Mouse (Mus musculus) left cerebral cortex, adult 8-10 months (tissue): ENCODE measurements around the gene Rel. TPM values are rescaled to one million over a fixed set of nuclear protein-coding genes. Genes with fewer than 3 reads are reported as not detected.

ENCODE experiments used
- DNase-seq, 2 experiments: peaks; one replicate each; pipeline ENCODE4 v3.0.0; 2022; ENCODE audit warnings: low spot score in 2 of 2
- total RNA-seq, 4 experiments: library from RNA; stranded (reverse); gene quantifications; 2 replicates each; pipeline ENCODE4 v1.2.4; 2022

The Rel gene
- total RNA-seq, 4 experiments from 2014 or later = 2.9 to 3.7 (median 3.4) TPM

DNA sequence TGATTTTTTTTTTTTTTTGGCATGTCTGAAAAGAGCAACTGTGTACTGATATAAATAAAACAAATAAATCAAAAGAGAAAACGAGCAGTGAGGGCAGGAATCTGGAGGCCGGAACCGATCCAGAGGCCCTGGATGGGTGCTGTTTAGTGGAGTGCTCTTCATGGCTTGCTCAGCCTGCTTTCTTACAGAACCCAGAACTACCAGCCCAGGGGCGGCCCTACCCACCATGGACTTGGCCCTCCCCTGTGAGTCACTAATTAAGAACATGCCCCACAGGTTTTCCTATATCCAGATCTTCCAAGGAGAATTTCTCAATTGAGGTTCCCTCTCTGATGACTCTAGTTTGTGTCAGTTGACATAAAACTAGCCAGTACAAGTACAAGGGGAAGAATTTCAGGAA is 24.7 kb downstream of the Rel start:
- DNase-seq = no peak

DNA sequence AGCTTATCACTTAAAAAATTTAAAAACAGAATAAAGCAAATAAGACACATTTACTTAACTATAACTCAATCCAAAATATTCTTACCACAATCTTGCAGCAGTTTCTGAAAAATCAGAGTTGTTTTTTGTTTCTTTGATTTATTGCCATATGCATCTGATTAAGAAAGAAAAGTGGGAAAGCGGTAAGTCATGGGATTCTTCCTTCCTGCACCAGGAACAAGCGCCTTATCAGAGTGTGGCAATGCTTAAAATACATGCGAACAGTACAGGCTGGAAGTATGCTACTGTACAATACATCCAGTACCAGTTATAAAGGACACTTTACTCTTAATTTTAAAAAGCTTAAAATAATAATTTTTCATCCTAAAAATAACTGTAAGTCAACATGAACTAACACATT is 26.4 kb downstream of the Rel start:
- DNase-seq = no peak

DNA sequence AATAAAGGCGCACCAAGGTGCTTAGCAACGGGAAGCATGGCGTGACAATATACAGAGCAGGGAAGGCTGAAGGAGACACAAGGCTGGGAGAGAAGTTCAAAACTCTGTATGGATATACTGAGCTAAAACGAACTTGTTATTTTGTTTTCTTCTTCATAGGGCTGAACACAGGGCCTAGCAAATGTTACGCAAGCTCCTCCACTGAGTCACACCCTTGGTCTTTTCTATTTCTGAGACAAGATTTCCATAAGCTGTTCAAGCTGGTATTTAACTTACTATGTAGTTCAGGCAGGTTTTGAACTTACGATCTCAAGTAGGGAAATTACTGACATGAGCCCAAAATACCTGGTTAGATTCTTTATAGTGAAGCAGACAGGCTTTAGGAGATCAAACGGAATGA is 29.4 kb downstream of the Rel start:
- no peak for DNase-seq

DNA sequence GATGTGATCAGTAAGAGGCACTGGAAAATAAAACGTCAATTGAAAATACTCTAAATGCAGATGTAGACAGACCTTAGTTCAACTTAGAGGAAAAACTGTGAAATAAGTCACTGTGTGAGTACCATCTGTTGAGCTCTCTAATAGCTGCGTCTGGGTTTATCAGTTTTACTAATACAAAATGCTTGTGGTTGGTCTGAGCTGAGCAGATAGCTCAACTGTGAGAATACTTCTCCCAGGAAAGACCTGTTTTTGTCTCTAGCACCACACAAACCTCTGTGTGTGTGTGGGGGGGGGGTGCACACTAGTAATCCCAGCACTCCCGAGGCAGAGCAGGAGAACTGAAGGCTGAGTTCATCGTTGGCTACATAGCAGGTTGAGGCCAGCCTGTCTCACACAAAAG is 29.9 kb downstream of the Rel start:
- no peak for DNase-seq

DNA sequence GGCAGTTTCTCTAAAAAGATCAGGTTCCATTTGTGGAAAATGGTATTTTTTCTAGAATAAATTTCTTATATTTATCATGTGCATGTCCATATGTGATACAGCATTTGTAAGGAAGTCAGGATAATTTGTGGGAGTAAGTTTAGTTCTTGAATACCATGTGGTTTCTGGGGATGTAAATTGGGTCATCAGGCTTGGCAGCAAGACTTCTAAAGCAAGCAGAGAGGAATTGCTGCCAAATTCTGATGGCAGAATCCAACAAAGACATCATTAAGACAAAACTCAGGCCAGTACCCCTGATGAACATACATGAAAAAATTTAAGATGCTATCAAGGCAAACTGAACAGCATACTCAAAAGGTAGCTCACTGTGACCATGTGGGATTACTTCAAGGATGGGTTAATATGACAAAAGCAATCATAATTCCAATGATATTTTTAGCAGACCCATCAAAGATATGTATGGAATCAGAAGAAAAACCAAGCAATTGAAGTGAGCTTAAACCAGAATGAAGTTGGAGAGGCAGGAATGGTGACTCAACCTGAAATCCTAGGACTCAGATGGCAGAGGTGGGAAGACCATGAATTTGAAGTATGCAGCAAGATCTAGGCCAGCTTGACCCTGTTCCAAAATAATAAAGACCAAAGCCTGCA is 34.8 kb downstream of the Rel start:
- DNase-seq = no peak

DNA sequence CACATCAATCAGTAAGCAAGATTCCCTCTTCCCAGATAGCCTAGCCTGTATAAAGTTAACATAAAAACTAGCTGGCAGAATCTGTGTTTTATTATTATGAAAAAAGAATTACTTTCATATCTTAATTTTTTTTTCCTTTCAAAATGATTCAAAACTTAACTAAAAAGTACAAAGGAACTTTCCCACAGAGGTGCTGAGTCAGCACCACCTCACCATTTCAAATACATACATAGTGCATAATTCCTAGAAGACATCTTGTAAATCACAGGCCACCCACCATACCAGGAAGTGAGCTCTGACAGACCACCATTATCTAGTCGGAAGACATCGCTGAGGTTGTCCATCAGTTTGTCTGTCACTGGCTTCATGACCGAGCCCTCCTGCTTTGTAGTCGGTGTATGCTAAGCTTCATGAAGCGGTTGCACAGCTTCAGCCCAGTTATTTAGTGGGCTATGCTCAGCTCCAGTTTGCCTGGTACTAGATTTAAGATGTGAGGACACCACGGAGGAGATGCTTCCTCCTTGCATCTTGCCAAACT is 36.0 kb downstream of the Rel start:
- no peak for DNase-seq

DNA sequence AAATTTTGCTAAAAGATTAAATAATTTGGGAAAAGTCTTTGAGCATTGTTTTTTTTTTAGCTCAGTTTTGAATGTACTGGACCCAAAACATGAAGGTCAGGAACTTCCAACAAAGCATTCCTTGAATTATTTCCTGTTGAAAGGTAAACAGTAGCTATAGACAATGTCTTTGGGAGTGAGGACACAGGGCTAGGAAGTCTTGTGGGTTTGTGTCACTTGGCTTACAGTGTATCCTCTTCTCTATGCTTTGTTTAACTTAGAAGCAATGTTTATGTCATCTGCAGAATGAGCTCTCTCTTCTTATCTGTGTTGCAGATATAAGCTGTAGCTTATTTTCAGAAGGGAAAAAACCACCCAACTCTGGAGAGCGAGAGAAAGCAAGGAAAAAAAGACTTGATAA is 37.9 kb downstream of the Rel start:
- no peak for DNase-seq

DNA sequence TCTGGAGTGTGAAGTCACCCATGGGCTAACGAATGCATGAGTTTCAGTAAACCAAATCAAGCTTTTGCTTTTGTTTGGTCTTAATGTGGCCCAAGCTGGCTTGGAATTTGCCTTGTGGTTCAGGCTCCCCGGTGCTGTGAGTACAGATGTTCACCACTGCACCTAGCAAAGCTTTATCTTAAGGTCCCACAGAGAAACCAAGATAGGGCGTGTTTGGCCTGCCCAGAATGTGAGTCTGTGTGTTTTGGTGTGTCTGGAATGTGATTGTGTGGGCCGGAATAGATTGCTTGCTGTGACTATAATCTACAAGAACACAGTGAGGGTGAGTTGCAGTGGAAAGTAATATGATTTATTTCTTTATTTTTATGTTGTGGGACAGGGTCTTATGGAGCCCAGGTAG is 40.6 kb downstream of the Rel start:
- no peak for DNase-seq

DNA sequence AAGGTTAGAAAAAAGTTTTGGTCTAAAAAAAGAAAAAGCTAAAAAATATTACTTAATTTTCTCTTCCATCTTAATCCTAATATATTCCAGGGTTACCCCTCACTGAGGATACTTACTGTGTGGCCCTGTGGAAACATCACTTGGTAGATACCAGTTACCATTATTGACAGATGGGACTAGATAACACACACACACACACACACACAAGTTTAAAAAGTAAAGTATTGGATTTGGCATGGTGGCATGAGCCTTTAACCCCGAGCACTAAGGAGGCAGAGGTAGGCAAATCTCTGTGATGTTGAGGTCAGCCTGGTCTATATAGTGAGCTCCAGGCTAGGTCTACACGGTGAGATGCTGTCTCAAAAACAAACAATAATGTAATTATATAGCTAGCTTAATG is 42.6 kb downstream of the Rel start:
- DNase-seq = no peak

DNA sequence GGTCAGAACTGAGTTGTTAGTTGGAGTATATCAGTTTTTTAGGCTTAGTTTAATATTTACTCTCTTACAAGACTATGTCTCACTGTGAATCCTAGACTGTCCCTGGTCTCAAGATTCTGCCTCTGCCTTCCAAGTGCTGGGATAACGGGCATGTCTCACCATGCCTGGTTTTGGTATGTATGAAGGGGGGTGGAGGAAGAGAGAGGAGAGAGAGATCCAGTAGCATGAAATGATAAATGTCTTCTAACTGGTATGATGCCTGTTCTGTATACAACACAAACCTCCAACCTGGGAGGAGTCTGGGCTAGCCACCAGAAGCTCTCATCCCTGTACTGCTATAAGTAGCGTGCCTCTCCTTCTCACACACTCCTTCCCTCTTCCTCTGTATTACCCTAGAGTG is 44.3 kb downstream of the Rel start:
- DNase-seq = no peak

DNA sequence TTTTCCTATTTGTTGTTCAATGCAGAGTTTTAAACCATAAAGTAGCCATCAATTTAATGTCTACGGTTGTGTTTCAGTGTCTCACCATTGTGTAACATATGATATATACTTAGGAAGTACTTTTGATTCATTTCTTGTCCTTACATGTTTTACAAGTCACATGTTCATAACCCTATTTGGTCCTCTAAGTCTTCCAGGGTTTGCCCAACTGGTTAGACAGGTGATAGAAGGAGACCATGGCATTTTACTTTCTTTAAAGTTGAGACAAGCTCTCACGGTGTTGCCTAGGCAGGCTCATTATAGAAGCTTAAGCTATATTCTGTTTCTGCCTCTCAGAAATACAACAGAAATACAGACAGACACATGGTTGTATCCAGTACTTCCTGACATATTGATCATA is 44.9 kb downstream of the Rel start:
- DNase-seq = no peak

DNA sequence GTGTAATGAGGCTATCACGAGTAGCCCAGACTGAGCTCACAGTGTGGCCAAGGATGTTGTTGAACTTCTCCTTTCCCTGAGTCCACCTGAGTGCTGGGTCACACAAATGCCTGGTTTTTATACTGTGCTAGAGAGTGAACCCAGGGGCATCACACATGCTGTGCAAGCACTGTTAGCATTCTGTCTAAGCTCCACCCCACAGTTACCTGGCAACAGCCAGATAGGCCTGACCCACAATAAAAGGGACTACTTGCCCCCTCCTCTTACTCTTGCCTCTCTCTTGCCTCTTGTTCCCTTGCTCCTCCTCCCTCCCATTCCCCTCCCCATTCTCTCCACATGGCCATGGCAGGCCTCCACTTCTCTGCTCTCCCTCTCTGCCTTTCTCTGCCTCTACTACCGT is 48.4 kb downstream of the Rel start:
- no peak for DNase-seq

DNA sequence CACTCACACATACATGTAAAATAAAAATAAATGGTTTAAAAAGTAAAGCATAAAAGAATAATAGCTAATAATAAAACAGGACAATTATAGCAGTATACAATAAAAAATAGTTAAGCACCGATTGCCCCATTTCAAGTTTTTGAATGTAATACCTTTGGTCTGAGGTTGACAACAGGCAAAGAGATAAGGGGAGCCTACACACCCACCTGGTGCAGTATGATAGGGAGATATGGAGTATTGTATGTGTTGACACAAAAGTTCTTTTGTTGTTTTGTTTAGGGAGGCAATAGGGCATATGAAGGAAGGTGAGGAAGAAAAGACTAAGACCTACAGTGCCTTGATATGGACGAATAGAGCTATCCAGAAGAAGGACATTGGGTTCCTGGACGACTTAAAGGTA is 50.9 kb downstream of the Rel start:
- DNase-seq = no peak

DNA sequence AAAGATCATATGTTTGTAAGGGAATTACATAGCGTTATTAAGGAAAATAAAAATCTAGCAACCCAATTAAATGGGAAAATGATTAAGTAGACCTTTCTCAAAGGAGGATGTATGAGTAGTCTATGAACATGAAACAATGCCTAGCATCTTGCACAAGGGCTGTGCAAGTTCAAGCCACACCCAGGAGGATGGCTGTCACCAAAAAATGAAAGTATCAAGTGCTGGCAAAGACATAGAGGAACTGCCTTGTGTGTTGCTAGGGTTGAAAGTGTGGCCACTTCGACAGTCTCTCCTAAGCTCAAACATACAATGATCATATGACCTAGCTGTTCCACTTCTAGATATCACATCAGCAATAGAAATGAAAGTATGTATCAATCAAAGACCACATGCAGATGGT is 51.9 kb downstream of the Rel start:
- no peak for DNase-seq

DNA sequence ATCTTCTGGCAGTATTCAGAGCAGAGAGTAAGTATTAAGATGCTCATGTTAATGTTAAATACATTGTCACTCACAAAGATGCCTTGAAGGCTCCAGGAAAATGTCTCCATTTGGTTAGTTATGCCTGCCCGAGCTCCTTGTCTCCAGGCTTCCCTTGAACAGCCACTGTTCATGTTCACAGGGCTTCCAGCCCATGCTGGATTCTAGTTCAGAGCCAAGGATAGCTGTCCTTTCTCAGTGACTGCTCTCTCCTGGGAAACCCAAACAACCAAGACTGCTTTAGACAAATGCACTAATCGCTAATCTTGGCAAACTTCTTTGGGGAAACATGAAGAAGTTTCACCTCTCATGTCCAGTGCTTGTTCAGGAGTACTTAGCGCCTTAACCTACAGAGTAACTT is 58.5 kb downstream of the Rel start:
- no peak for DNase-seq

DNA sequence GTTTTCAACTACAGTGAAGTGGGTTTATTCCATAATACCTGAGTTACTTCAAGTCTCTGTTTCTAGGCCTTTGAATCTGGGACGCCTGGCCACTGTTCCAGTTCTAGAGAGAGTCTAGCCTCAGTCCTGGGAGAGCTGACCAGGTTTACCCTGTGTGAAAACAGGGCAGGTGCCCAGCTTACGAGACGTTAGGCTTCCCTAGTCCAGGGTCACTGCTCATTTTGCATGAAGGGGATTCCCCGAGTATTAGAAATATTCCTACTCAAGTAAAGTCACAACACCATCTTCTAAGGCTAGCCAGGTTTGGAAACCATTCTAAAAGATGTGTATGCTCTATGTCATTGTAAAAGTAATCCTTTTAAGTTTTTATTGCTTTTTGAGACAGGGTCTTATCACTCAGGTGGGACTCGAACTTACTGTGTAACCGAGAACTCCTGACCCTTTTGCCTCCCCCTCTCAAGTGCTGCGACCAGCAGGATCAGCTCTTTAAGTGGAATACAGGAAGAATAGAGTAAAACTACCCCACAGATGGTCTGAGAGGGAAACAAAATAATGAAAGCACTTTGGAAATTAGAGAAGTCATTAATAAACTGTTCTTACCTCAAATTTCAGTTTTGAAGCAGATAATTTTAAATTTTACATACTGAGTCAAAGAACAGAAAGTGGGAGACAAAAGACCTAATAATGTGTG is 66.0 kb downstream of the Rel start:
- DNase-seq = no peak

DNA sequence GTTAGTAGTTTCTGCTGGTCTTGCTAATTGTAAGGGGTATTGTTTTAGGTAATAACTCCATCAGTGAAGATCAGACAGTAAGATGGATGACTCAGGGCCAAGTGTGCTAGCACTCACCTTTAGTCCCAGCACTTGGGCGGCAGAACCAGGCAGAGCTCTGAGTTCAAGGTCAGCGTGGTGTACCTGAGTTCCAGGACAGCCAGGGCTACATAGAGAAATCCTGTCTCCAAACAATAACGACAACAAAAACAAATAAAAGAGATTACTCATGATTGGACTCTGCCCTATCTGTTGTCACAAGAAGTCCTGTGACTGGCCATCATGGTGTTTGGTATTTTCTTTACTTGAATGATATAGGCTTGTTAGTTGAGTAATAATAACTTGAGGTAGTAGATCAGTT is 68.9 kb downstream of the Rel start:
- DNase-seq = no peak

DNA sequence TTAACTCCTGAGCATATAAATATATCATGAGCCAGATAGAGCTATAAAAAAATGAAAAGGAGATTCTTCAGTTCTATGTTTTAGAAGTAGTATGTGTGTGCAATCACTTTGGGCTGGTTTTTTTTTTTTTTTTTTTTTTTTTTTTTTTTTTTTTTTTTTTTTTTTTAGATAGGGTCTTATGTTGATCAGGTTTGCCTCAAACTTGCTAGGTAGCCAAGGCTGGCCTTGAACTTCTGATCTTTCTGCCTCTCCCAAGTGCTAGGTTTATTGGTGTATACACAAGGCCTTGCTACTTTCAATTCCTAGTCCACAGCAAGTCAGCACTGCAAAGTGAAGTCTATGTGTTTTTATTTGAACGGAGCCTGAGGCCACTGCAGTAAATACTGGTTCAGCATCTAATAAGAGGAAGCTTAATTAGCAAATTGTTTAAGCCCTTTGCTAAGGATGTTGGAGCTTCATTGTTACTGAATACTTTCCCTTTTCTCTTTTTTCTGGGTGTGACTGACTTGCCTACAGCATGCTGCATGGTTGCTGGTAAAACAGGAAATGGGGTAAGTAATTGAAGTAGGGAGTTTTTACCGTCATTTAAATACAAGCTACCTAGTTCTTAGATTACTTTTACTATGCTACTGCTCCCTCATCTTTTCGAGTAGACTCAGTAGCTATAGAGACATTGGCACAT is 71.2 kb downstream of the Rel start:
- DNase-seq = no peak

DNA sequence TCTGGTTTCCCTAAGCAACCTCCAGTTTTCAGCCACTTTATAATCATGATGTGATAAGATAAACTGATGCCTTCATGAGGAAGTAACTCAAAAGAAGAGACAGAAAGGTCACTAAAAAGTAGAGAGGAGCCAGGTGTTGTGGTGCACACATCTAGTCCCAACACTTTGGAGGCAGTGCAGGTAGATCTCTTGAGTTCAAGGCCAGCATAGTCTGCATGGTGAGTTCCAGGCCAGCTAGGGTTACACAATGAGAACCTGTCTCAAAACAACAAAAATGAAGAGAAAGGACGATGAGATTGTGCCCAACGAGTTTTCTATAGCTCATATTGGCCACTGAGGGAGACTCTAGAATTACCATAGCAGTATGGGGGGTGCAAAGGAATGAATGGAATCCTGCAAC is 72.2 kb downstream of the Rel start:
- DNase-seq = no peak

DNA sequence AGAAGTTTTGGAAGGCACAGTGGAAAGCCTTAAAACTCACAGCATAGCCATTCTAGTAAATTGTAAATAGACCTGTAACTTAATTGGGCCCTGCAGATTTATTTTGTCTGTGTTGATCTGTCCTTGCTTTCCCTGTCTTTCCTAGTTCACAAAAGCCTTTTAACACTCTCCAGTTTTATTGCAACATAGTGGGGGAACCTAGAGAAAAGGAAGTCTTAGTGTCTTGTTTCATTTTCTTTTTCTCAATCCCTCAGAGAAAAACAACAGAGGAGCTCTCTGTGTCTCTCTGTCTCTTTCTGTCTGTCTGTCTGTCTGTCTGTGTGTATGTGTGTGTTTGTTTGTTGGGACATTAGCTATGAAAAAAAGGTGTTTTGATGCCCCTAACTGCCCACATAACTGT is 74.9 kb downstream of the Rel start:
- no peak for DNase-seq

DNA sequence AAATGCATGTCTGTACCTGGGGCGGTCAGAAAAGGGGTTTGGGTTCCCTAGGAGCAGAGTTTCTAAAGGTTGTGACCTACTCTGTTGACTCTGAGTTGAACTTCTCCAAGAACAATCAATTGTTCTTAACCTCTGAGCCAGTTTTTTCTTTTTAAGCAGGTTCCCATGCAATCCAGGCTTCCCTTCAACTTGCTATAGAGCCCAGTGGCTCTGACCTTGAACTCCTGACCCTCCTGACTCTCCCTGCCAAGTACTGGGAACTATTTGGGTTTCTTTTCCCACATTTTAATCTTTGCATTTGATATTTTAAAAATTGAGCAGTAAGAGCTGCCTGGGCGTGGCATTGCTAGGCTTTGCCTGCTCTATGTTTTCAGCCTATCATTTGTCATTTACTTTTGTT is 77.5 kb downstream of the Rel start:
- no peak for DNase-seq

DNA sequence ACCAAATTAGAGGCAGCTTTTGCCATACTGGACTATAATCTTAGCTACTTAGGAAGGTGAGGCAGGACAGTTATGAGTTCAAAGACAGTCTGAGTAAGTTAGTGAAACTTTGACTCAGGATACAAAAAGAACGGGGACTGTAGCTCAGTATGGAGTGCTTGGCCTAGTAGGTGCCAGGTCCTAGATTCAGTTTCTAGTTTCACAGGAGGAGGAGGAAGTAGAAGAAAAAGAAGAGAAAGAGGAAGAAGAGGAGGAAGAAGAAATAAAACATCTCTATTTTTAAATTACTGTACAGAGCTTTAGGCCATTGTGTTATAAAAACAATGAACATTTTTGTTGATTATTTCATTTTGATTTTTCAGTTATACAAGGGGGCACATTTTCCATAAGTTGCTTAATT is 82.7 kb downstream of the Rel start:
- DNase-seq = no peak
